Mouse (Mus musculus) hindbrain, embryonic 14.5 days (tissue): ENCODE results near the gene Col3a1. TPM values are rescaled to one million over a fixed set of nuclear protein-coding genes. Genes with fewer than 3 reads are reported as not detected.

Experiments used
- ATAC-seq: fragments of 200-750 bp; cut with Nextera tagmentation; 2 replicates; pipeline ENCODE4 v1.8.0; 2017; ENCODE audit warnings: moderate number of reproducible peaks, mild to moderate bottlenecking, moderate TSS enrichment, moderate library complexity; ENCODE audit not compliant: low FRiP score
- DNase-seq: peaks from one replicate; pipeline ENCODE4 v3.0.0-alpha.2; 2015; ENCODE audit warnings: low spot score
- H3K27ac ChIP-seq: fragments of 300-500 bp; sonication (generic); 2 replicates; pipeline ENCODE4 v1.5.1; 2014; ENCODE audit warnings: mild to moderate bottlenecking, moderate library complexity
- H3K27me3 ChIP-seq: fragments of 300-500 bp; sonication (generic); 2 replicates; pipeline ENCODE4 v1.6.1; 2014; ENCODE audit warnings: mild to moderate bottlenecking, low read length, mixed read lengths; ENCODE audit not compliant: control insufficient read depth, insufficient read depth
- H3K36me3 ChIP-seq: fragments of 300-500 bp; sonication (generic); replicated peaks from 2 replicates; pipeline ENCODE4 v1.6.1; 2014; ENCODE audit not compliant: control insufficient read depth, insufficient read depth
- H3K4me1 ChIP-seq: fragments of 300-500 bp; sonication (generic); replicated peaks from 2 replicates; pipeline ENCODE4 v1.6.1; 2014; ENCODE audit warnings: antibody characterized with exemption, low read length, mixed read lengths; ENCODE audit not compliant: control insufficient read depth, insufficient read depth
- H3K4me2 ChIP-seq: fragments of 300-500 bp; sonication (generic); replicated peaks from 2 replicates; pipeline ENCODE4 v1.6.1; 2014; ENCODE audit warnings: mild to moderate bottlenecking, moderate library complexity
- H3K4me3 ChIP-seq: fragments of 300-500 bp; sonication (generic); replicated peaks from 2 replicates; pipeline ENCODE4 v1.5.1; 2014; ENCODE audit warnings: mild to moderate bottlenecking, low read length
- H3K9ac ChIP-seq: fragments of 300-500 bp; sonication (generic); 2 replicates; pipeline ENCODE4 v1.6.1; 2014
- H3K9me3 ChIP-seq: fragments of 300-500 bp; sonication (generic); 2 replicates; pipeline ENCODE4 v1.6.1; 2016; ENCODE audit warnings: low read length; ENCODE audit not compliant: control insufficient read depth
- WGBS: fragments of 180-500 bp; shearing (Covaris S2); extraction: QIAGEN DNeasy Blood & Tissue Kit; methylation state at CpG from one replicate; pipeline ENCODE4 v1.1.7; 2014; 5-methylcytosine and 5-hydroxymethylcytosine counted together
- polyA plus RNA-seq: library from polyadenylated mRNA; unstranded; fragments of >200 nt; fragmentation: Nextera tagmentation; extraction: Ambion mirVana; gene quantifications from 2 replicates; pipeline ENCODE4 v1.2.1, GENCODE M21; 2014

Col3a1 gene
- polyA plus RNA-seq, 1 experiment from 2014 or later = 379 TPM

DNA sequence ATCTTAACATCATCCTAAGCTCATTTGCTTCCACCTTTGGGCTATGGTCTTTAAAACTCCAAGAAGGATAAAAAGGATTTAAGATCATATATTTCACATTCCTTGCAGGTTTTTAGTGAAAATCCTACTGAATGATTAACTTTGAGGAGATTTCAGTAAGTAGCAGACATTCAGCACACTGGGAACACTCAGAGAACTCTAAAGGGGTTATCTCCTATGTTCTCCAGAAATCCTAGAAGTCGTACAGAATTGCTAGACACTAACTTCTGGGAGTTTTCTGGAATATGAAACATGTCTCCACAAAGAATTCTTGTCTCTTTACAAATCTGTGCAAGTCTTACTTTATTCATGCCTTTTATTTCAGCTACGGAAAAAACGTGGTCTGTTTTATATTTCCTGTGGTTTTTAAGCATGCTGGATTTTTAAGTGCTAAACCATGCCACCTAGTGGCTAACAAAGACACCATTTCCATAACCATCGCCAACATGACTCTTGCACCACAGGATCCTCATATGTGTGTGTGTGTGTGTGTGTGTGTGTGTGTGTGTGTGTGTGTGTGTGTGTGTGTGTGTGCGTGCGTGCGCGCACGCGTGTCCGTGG lies 2.5 kb downstream of the Col3a1 start:
- ATAC-seq = peak; percentile 79
- Histone ChIP-seq H3K27me3 (no peaks in the 10 kb centered on the region), H3K9ac (0 out of 2 replicates have a peak overlapping the region, but pooled peaks have one; percentile 16), H3K27ac (no peak overlapping the region), H3K4me3 (0 out of 2 replicates have a peak overlapping the region, but pooled peaks have one; percentile 11), H3K4me2 (peak overlapping the region; percentile 47), H3K9me3 (no peaks in the 10 kb centered on the region), H3K36me3 (no peaks in the 10 kb centered on the region), H3K4me1 (no peaks in the 10 kb centered on the region)
- 9% methylated on average over 7 of the region's 11 CpGs for WGBS
- DNase-seq = peak; percentile 79

DNA sequence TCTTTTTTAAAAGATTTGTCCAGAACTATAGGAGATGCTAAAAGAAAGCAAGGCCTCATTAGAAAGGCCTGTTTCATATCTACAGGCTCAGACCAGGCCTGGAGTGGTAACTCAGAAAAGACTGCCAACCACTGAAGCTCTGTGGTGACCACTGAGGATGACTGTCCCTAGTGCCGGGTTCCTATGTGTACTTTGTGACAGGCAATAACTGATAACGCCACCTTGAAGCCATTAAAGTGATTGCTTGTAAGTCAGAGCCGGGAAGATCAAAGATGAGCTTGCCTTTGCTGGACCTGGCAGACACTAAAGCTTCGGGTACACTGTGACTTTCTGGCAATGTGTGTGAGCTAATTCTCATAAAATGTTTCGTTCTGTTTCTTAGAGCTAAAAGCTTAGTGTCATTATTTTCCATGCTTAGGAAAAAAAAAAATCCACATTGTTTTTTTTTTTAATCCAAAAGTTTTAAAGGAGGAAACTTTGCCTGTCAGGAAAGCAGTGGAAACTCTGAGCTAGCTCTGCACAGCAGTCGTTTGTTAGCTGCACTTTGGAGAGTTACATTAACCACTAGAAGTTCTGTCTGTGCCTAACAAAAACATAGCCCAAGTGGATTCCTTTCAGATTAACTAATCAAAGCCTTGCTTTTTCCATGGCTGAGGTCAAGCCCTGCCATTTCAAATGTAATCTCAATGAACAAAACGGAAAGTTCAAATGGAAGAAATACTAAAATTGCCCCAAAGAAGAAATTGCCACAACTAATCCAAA lies 4.6 kb downstream of the Col3a1 start:
- no peak overlapping the region for H3K4me2 ChIP-seq
- no peak for ATAC-seq
- DNase-seq = no peak
- H3K4me1 ChIP-seq = no peaks in the 10 kb centered on the region
- no peak overlapping the region for H3K9ac ChIP-seq
- H3K27me3 ChIP-seq = no peaks in the 10 kb centered on the region
- no peak overlapping the region for H3K4me3 ChIP-seq
- H3K9me3 ChIP-seq = no peaks in the 10 kb centered on the region
- H3K36me3 ChIP-seq = no peaks in the 10 kb centered on the region
- WGBS = 72% methylated on average over 7 of the region's 7 CpGs
- H3K27ac ChIP-seq = no peak overlapping the region

DNA sequence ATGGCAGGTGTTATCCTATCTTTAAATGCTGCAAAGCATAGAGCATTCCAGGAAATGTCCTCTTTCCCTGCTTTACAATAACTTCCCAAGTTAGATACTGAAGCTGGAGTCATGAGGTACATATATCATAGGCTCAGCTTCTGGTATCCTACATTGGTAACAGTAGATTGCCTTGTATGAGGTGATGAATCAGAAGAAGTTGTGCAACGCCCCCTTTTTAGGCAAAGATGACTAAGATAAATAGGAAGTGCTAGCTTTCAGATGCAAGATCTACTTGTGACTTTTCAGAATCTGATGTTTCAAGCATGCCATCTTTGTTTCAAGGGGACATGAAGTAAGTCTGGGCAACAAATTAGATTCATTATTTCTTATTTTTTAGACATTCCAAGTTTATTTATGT lies 6.9 kb downstream of the Col3a1 start:
- no peaks in the 10 kb centered on the region for H3K4me1 ChIP-seq
- H3K9ac ChIP-seq = no peak overlapping the region
- ATAC-seq (no peak), DNase-seq (no peak)
- H3K36me3 ChIP-seq = no peaks in the 10 kb centered on the region
- no peak overlapping the region for H3K4me3 ChIP-seq
- no peaks in the 10 kb centered on the region for H3K27me3 ChIP-seq
- H3K9me3 ChIP-seq = no peaks in the 10 kb centered on the region
- no peak overlapping the region for H3K4me2 ChIP-seq
- no peak overlapping the region for H3K27ac ChIP-seq
- 76% methylated on average over 1 of the region's 1 CpGs for WGBS

DNA sequence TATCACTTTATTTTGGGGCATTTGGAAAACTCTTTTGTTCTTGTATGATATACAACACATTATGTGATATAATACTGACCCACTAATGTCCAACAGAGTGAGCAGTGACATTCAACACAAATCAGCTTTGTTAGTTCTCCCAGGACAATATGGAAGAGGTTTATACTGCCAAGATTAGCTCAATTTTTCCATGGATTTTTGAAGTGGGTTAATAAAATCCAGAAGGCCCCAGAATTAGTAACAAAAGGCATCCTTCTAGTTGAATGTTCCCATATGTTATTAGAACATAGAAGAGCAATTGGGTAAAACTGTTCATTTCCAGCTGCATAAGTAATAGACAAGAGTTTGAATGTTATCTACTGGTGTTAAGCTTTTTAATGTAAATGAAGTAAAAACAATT lies 9.5 kb downstream of the Col3a1 start:
- Histone ChIP-seq H3K9me3 (no peaks in the 10 kb centered on the region), H3K27ac (no peak overlapping the region), H3K4me1 (no peaks in the 10 kb centered on the region), H3K4me2 (no peak overlapping the region), H3K27me3 (no peaks in the 10 kb centered on the region), H3K36me3 (no peaks in the 10 kb centered on the region), H3K4me3 (no peak overlapping the region), H3K9ac (no peak overlapping the region)
- no peak for DNase-seq
- no peak for ATAC-seq

DNA sequence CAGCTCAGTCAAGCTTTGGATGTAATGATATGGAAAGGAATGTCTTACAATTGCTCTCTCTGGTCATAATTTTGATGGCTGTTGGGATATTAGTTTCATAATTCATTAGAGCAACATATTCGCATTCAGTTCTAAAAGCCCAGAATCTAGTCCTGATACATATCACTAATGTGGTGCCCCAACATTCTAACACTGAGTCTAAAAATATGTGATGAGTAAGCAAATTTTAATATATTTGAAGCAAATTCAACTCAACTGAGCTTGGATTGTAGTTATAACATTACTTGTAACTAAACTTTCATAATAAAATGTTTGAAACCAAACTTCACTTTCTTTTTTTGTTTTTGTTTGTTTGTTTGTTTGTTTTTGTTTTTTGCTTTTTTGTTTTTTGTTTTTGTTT lies 17.8 kb downstream of the Col3a1 start:
- H3K9me3 ChIP-seq = no peaks in the 10 kb centered on the region
- H3K27ac ChIP-seq = no peak overlapping the region
- H3K4me1 ChIP-seq = no peaks in the 10 kb centered on the region
- no peak overlapping the region for H3K4me2 ChIP-seq
- no peak overlapping the region for H3K9ac ChIP-seq
- DNase-seq (no peak), ATAC-seq (no peak)
- no peaks in the 10 kb centered on the region for H3K27me3 ChIP-seq
- H3K4me3 ChIP-seq = no peak overlapping the region
- 95% methylated on average over 1 of the region's 1 CpGs for WGBS
- H3K36me3 ChIP-seq = no peaks in the 10 kb centered on the region

DNA sequence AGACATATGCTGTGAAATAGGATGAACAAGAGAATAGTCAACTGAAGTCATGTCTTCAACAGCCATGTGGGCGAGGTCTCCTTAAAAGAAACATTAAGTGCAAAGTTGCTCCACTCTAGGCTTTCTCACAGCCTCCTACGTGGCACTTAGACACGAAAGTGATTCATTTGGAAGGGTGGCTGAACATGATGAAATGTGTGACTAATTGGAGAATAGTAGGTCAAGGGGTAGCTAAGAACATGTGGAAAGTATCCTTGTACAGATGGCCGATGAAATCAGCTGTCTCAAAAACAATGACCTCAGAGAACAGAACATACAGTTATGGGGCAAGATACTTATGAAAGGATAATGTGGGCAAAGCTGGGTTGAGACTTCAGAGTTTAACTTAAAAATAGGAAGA lies 44.6 kb downstream of the Col3a1 start:
- Histone ChIP-seq H3K9me3 (no peaks in the 10 kb centered on the region), H3K9ac (no peak overlapping the region), H3K4me2 (no peak overlapping the region), H3K4me3 (no peak overlapping the region), H3K36me3 (no peaks in the 10 kb centered on the region), H3K4me1 (no peaks in the 10 kb centered on the region), H3K27me3 (no peaks in the 10 kb centered on the region), H3K27ac (no peak overlapping the region)
- 76% methylated on average over 4 of the region's 4 CpGs for WGBS
- ATAC-seq (no peak), DNase-seq (no peak)

DNA sequence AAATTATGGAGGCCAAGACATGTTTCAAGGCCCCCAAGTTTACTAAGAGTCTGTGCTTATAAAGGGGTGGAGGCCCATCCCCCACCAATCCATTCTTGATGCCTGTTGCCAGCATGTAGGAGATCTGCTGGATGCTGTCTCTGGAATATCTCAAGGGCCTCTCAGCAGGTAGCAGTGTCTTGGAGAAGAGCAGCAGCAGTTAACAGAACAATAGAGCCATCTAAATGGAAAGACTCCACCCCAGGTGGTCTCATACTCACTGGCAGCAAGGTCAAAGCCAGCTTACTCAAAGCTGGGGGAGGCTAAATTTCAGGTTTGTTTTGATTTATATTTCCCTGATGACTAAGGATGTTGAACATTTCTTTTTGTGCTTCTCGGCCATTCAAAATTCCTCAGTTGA lies 46.7 kb downstream of the Col3a1 start:
- Histone ChIP-seq H3K4me1 (no peaks in the 10 kb centered on the region), H3K9me3 (no peaks in the 10 kb centered on the region), H3K4me3 (no peak overlapping the region), H3K36me3 (no peaks in the 10 kb centered on the region), H3K27me3 (no peaks in the 10 kb centered on the region), H3K9ac (no peak overlapping the region), H3K27ac (no peak overlapping the region), H3K4me2 (no peak overlapping the region)
- ATAC-seq = no peak
- no peak for DNase-seq
- WGBS = 52% methylated on average over 1 of the region's 1 CpGs

DNA sequence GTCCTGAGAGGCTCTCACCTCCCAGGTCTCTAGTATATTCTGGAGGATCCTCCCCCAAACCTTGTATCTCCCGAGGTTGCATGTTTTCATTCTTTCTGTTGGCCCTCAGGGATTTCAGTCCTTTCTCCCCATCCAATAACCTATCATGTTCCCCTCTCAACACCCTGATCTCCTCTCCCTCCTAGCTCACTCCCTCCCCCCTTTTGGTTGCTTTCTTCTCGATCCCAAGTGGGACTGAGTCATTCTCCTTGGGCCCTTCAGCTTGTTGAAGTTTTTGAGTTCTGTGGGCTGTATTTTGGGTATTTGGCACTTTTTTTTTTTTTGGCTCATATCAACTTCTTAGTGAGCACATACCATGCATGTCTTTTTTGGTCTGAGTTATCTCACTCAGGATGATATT lies 47.8 kb downstream of the Col3a1 start:
- ATAC-seq = no peak
- WGBS = 76% methylated on average over 2 of the region's 2 CpGs
- no peak overlapping the region for H3K4me3 ChIP-seq
- H3K27ac ChIP-seq = no peak overlapping the region
- no peaks in the 10 kb centered on the region for H3K27me3 ChIP-seq
- H3K36me3 ChIP-seq = no peaks in the 10 kb centered on the region
- DNase-seq = no peak
- H3K9me3 ChIP-seq = no peaks in the 10 kb centered on the region
- H3K4me1 ChIP-seq = no peaks in the 10 kb centered on the region
- no peak overlapping the region for H3K9ac ChIP-seq
- no peak overlapping the region for H3K4me2 ChIP-seq

DNA sequence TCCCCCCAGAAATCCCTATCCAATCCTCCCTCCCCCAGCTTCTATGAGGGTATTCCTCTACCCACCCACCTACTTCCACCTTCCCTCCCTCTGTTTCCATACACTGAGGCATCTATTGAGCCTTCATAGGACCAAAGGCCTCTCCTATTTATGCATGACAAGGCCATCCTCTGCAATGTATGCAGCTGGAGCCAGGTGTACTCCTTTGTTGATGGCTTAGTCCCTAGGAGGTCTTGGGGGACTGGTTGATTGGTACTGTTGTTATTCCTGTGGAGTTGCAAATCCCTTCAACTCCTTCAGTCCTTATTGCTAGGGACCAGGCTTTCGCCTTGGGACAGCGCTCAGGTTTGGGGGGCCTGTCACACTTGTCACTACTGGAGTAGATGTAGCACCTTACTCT lies 48.3 kb downstream of the Col3a1 start:
- no peak overlapping the region for H3K4me3 ChIP-seq
- no peak for DNase-seq
- WGBS = 77% methylated on average over 2 of the region's 2 CpGs

More for the DNA sequence above, 48.3 kb downstream of the Col3a1 start:
- Histone ChIP-seq H3K27ac (no peak overlapping the region), H3K9ac (no peak overlapping the region), H3K27me3 (no peaks in the 10 kb centered on the region), H3K36me3 (no peaks in the 10 kb centered on the region), H3K9me3 (no peaks in the 10 kb centered on the region), H3K4me2 (no peak overlapping the region), H3K4me1 (no peaks in the 10 kb centered on the region)
- no peak for ATAC-seq
